Mouse (Mus musculus) cerebellum, adult 9-10 months (tissue): ENCODE results near the gene Urm1.
"Not testable (repeated sequence)": the region's sequence is repeated elsewhere in the genome, so short reads cannot be mapped to it uniquely, and the experiment has no call there.

Source experiments
- DNase-seq: peaks from one replicate; pipeline ENCODE4 v3.0.0; 2022

The Urm1 gene

GRCm38 (mm10) chr2:29869646-29870451 lies 50.0 kb downstream of the Urm1 start:
- peak; percentile 47 for DNase-seq

GRCm38 (mm10) chr2:29872581-29873295 lies 52.9 kb downstream of the Urm1 start:
- DNase-seq: peak; percentile 82

- no peak for DNase-seq
These were observed 53.9 kb downstream of the Urm1 start for GRCm38 (mm10) chr2:29873801-29874200.

- no peak for DNase-seq
These were observed 58.2 kb downstream of the Urm1 start for GRCm38 (mm10) chr2:29878061-29878460.

GRCm38 (mm10) chr2:29879191-29879590 lies 59.3 kb downstream of the Urm1 start:
- no peak for DNase-seq

- peak; percentile 56 for DNase-seq
These were observed 60.3 kb downstream of the Urm1 start for GRCm38 (mm10) chr2:29879964-29880830.

GRCm38 (mm10) chr2:29886659-29887292 lies 66.9 kb downstream of the Urm1 start:
- DNase-seq: not testable (repeated sequence)

- DNase-seq: peak; percentile 100
These were observed 69.4 kb downstream of the Urm1 start, which contains the start of gene Odf2 for GRCm38 (mm10) chr2:29889066-29889944. Gene Odf2 (plus strand): TSS chr2:29889221.

GRCm38 (mm10) chr2:29889991-29890833 lies 70.3 kb downstream of the Urm1 start:
- DNase-seq: peak; percentile 94

- peak; percentile 82 for DNase-seq
These were observed 71.9 kb downstream of the Urm1 start for GRCm38 (mm10) chr2:29891773-29892172.
